Mouse (Mus musculus) heart, adult 2 months (tissue): ENCODE data around the gene Ccr8.

Experiments
- CTCF ChIP-seq: fragments of 200-600 bp; IDR thresholded peaks from 2 replicates; pipeline ENCODE4 v1.8.1; 2022; ENCODE audit warnings: antibody characterized with exemption, mild to moderate bottlenecking, moderate library complexity
- POLR2A ChIP-seq: fragments of 200-500 bp; IDR thresholded peaks from 2 replicates; pipeline ENCODE4 v1.6.1; 2011; ENCODE audit warnings: mild to moderate bottlenecking, low read depth, low read length, control low read depth; ENCODE audit not compliant: insufficient read depth

DNA sequence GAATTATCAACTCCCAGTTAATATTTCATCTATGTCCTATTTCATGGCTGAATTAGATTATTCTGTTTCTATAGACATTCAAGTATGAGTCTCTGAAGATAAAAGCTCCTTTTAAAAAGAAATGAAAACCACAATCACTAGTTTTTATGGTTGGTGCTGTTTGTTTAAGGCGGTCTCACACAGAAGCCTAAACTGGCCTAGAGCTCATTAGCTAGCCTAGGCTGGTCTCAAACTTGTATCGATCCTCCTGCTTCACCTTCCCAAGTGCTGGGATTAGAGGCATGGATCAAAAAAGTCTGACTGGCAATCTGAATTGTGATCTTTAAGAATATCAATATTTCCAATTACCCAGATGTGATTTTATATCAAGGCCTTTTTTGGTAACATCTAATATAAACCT lies 24.3 kb upstream of the Ccr8 start:
- TF ChIP-seq POLR2A (no peak), CTCF (no peak)
